Mouse (Mus musculus) intestine, embryonic 16.5 days (tissue): Measurements from ENCODE around the gene Tlr9. TPM values are rescaled to one million over a fixed set of nuclear protein-coding genes. Genes with fewer than 3 reads are reported as not detected.
A peak's percentile ranks its signal among the peaks of the same experiment; 100 is the strongest.

Experiments used
- ATAC-seq: fragments of 200-750 bp; cut with Nextera tagmentation; 2 replicates; pipeline ENCODE4 v1.8.0; 2017; ENCODE audit warnings: moderate TSS enrichment, moderate library complexity
- H3K27ac ChIP-seq: fragments of 300-500 bp; sonication (generic); 2 replicates; pipeline ENCODE4 v1.5.1; 2014; ENCODE audit warnings: mild to moderate bottlenecking, low read length
- H3K27me3 ChIP-seq: fragments of 300-500 bp; sonication (generic); replicated peaks from 2 replicates; pipeline ENCODE4 v1.6.1; 2014; ENCODE audit warnings: low read length, control low read depth, mixed read lengths; ENCODE audit not compliant: control insufficient read depth, insufficient read depth
- H3K36me3 ChIP-seq: fragments of 300-500 bp; sonication (generic); 2 replicates; pipeline ENCODE4 v1.6.1; 2014; ENCODE audit warnings: low read length, control low read depth; ENCODE audit not compliant: control insufficient read depth, insufficient read depth
- H3K4me1 ChIP-seq: fragments of 300-500 bp; sonication (generic); 2 replicates; pipeline ENCODE4 v1.6.1; 2014; ENCODE audit warnings: low read length, control low read depth, mixed read lengths; ENCODE audit not compliant: control insufficient read depth, insufficient read depth
- H3K4me2 ChIP-seq: fragments of 300-500 bp; sonication (generic); 2 replicates; pipeline ENCODE4 v1.6.1; 2014; ENCODE audit warnings: low read depth, low read length, control low read depth
- H3K4me3 ChIP-seq: fragments of 300-500 bp; sonication (generic); 2 replicates; pipeline ENCODE4 v1.5.1; 2014; ENCODE audit warnings: mild to moderate bottlenecking, low read length
- H3K9ac ChIP-seq: fragments of 300-500 bp; sonication (generic); 2 replicates; pipeline ENCODE4 v1.6.1; 2014; ENCODE audit warnings: low read depth, low read length
- H3K9me3 ChIP-seq: fragments of 300-500 bp; sonication (generic); 2 replicates; pipeline ENCODE4 v1.6.1; 2016; ENCODE audit warnings: low read length, control low read depth; ENCODE audit not compliant: control insufficient read depth
- WGBS: fragments of 180-500 bp; shearing (Covaris S2); extraction: QIAGEN DNeasy Blood & Tissue Kit; methylation state at CpG from one replicate; pipeline ENCODE4 v1.1.7; 2014; 5-methylcytosine and 5-hydroxymethylcytosine counted together
- polyA plus RNA-seq: library from polyadenylated mRNA; unstranded; fragments of >200 nt; fragmentation: Nextera tagmentation; extraction: Ambion mirVana; gene quantifications from 2 replicates; pipeline ENCODE4 v1.2.1, GENCODE M21; 2015

The Tlr9 gene
- polyA plus RNA-seq, 1 experiment from 2014 or later = 0.04 TPM

DNA sequence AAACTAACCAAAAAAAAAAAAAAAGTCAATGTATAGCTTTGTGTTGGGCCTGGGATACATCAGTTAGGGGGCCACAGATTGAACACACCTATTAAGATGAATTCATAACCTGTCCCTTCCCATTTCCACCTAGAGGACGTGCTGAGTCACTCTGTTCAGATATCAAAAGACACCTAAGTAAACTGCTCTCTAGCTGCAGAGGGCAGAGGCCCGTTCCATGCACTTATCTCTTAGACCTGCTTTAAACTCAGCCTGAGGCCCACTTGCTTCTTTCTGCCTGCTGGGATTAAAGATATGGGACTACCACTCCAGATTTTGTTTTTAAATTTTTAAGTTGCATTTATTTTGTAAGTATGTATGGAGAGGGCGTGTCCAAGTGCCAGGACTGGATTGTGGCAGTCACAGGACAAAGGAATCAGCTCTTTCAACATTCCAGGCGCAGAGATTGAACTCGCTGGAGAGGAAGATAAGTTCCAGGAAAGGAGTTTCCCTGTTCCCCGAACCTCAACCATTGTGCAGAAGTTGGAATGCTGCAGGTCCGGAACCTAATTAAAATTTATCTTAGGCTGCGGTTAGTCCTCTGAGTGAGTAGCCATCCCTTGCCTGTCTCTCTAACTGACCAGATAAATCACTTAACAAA lies 5.5 kb downstream of the Tlr9 start:
- peaks cover 2% of the 10 kb centered on the region; the same call in 1 of the 2 replicates for H3K36me3 ChIP-seq
- H3K4me1 ChIP-seq = peaks cover 22% of the 10 kb centered on the region
- WGBS = 53% methylated on average over 8 of the region's 8 CpGs
- H3K4me2 ChIP-seq = no peak overlapping the region
- no peak overlapping the region for H3K4me3 ChIP-seq
- ATAC-seq = peak; percentile 58
- H3K27ac ChIP-seq = peak overlapping the region; percentile 9; the same call in 1 of the 2 replicates
- no peaks in the 10 kb centered on the region for H3K9me3 ChIP-seq
- no peaks in the 10 kb centered on the region; the same call in 1 of the 2 replicates for H3K27me3 ChIP-seq
- no peak overlapping the region for H3K9ac ChIP-seq

DNA sequence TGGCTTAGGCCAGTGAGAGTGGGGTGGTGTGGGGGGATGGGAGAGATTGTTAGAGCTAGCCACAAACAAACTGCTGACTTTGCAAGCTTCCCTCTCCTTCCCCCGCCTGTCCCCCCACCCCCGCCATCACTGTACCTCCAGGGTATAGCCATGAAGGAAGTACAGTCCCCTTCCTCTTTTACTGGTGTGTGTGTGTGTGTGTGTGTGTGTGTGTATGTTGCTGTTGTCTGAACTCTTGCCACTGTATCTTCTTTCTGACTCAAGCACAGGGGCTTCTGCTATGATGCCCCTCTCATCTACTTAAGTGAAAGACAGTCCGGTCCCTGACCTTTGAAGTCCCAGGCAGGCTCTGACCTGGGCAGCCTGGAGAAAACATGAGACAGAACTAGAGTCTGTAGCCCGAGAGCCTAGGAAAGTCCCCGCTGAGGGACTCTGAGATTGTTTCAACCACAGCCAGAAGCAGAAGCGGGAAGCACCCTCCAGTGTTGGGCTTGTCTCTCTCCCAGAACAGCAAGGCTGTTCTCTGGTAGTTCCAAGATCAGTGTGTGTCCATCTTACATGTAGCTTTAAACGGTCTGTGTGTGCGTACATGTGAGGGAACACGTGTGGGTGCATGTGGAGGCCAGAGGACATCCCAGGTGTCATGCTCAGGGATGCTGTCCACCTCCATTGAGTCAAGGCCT lies 7.8 kb downstream of the Tlr9 start:
- no peak overlapping the region for H3K9ac ChIP-seq
- ATAC-seq = no peak
- no peaks in the 10 kb centered on the region; the same call in 1 of the 2 replicates for H3K27me3 ChIP-seq
- 79% methylated on average over 9 of the region's 9 CpGs for WGBS
- H3K4me2 ChIP-seq = no peak overlapping the region
- H3K36me3 ChIP-seq = peaks cover 8% of the 10 kb centered on the region
- no peaks in the 10 kb centered on the region for H3K9me3 ChIP-seq
- peaks cover 22% of the 10 kb centered on the region for H3K4me1 ChIP-seq
- H3K27ac ChIP-seq = no peak overlapping the region
- H3K4me3 ChIP-seq = no peak overlapping the region

DNA sequence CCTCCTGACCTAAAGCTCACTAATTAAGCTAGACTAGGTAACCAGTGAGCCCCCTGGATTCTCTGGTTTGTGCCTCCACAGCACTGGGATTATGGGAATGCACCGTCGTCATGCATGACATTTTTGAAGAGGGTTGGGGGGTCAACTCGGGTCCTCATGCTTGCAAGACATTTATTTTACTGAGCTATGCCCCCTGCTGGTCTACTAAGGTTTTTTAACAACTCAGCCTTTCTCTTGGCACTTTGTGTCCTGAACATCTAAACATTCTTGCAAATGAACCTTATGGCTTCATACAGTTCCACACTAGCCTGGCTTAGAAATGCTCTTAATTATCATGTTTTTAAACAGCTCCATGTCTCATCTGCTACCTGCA lies 8.3 kb downstream of the Tlr9 start:
- no peak overlapping the region for H3K4me2 ChIP-seq
- H3K9ac ChIP-seq = no peak overlapping the region
- peaks cover 19% of the 10 kb centered on the region for H3K4me1 ChIP-seq
- H3K36me3 ChIP-seq = peaks cover 8% of the 10 kb centered on the region
- 48% methylated on average over 3 of the region's 3 CpGs for WGBS
- H3K27ac ChIP-seq = no peak overlapping the region
- no peaks in the 10 kb centered on the region; the same call in 1 of the 2 replicates for H3K27me3 ChIP-seq
- no peak overlapping the region for H3K4me3 ChIP-seq
- H3K9me3 ChIP-seq = no peaks in the 10 kb centered on the region
- no peak for ATAC-seq

DNA sequence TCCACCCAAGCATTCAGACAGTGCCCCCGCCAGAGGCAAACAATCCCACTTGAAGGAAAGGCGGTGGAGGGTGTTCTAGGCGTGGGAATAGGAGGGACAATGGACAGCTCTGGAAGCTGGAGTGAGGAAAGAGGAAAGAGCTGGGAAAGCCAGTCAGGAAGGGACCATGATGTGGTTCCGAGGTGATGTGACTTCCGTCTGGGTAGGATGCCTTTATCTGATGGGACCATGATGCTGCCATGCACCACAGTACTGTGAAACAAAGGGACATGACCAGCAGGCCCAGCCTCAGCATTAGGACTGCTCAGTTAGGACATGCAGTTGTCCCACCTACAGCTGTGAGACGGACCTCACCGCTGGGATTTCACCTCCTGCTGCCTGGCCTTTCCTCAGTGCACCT lies 8.8 kb downstream of the Tlr9 start:
- Histone ChIP-seq H3K4me3 (no peak overlapping the region), H3K9ac (no peak overlapping the region), H3K4me2 (no peak overlapping the region), H3K36me3 (peaks cover 11% of the 10 kb centered on the region), H3K9me3 (no peaks in the 10 kb centered on the region), H3K4me1 (peaks cover 14% of the 10 kb centered on the region), H3K27me3 (no peaks in the 10 kb centered on the region), H3K27ac (no peak overlapping the region)
- WGBS = 84% methylated on average over 7 of the region's 7 CpGs
- no peak for ATAC-seq

DNA sequence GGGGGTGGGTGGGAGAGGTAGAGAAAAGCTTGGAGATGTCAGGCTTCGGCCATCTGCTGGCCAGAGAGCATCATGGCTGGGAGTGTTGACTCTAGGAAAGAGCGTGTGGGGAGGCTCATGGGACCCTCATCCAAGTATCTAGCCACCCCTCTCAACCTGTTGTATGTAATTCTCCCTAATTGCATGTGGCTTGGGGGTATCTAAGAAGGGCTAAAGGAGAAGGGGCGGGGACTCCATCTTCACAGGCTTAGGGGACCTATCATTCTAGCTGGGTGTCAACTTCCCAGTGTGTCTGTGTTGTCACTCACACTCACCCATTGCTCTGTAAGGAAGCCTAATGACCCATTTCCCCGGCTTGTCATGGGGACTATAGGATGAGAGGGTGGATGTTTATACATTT lies 9.4 kb downstream of the Tlr9 start:
- H3K27me3 ChIP-seq = no peaks in the 10 kb centered on the region
- H3K9ac ChIP-seq = no peak overlapping the region
- WGBS = 83% methylated on average over 4 of the region's 4 CpGs
- H3K4me3 ChIP-seq = no peak overlapping the region
- no peak overlapping the region for H3K27ac ChIP-seq
- H3K36me3 ChIP-seq = peaks cover 13% of the 10 kb centered on the region
- no peaks in the 10 kb centered on the region for H3K9me3 ChIP-seq
- no peak overlapping the region for H3K4me2 ChIP-seq
- ATAC-seq = no peak
- H3K4me1 ChIP-seq = peaks cover 10% of the 10 kb centered on the region; the same call in 1 of the 2 replicates

DNA sequence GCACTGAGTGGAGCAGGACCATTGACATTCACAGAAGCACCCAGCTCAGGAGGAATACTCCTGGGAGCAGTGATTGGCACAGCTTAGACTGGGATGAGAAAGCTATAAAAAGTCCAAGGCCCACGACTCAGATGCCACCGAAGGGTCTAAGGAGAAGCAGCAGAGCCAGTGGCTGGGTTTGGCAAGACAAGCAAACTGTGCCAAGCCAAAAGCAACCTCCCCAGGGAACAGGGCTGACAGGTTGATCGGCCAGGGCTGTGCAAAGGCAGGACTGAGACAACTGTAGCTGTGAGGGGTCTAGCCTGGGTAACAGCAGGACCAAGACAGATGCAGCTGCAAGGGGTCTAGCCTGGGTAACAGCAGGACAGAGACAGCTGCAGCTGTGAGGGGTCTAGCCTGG lies 10.6 kb downstream of the Tlr9 start:
- Histone ChIP-seq H3K4me3 (no peak overlapping the region), H3K9me3 (no peaks in the 10 kb centered on the region), H3K4me2 (no peak overlapping the region), H3K4me1 (0 out of 2 replicates have a peak, but pooled peaks cover 2% of the 10 kb centered on the region), H3K27me3 (no peaks in the 10 kb centered on the region), H3K9ac (no peak overlapping the region), H3K36me3 (peaks cover 16% of the 10 kb centered on the region), H3K27ac (no peak overlapping the region)
- WGBS = 88% methylated on average over 3 of the region's 3 CpGs
- ATAC-seq = no peak

DNA sequence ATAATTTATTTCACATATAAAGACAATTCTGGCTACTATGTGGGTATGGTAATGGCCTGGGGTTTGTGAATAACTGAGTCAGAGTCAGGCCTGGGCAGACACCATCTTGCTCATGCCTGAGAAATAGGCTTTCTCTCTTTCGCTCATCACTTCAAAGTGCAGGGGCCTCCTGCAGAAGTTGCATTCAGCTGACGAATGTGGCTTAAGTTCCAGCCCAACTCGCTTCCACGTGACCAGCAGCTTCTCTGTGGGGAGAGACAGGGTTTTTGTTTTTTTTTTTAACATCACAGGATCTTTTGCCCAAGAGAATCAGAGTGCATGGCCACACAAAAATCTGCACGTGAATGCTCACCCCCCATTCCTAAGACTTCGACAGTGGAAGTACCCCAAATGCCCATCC lies 11.6 kb downstream of the Tlr9 start:
- ATAC-seq = no peak
- Histone ChIP-seq H3K27me3 (no peaks in the 10 kb centered on the region), H3K27ac (no peak overlapping the region), H3K36me3 (peaks cover 21% of the 10 kb centered on the region), H3K9me3 (no peaks in the 10 kb centered on the region), H3K4me3 (no peak overlapping the region), H3K4me1 (no peaks in the 10 kb centered on the region), H3K9ac (no peak overlapping the region), H3K4me2 (no peak overlapping the region)
- WGBS = 81% methylated on average over 6 of the region's 6 CpGs

DNA sequence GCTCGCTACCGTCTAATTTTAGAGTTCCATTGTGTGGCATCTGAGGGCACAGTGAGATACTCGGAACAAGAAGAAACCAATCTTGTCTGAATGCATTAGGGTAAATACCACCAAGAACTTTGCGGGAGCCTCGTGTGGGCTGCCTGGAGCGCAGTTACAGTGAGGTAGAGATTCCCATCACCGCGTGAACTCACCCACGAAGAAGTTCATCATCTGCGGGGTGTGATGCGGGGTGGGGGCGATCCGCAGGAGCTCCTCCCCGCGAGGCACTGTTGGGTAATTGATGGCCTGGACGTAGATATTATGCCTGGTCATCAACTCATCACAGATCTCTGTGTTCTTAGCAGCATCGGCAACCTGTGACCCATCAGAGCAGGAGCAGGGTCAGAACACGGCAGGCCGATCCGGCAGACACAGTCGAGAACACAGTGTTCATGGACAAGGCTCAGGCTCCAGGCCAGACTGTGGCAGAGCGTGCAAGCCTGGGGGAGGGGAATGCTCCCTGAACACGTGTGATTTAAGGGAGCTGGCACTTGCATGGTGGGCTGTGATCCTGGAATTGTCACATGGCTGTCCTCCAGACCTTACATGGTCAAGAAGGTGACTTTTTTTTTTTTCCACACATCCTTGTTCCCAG lies 12.9 kb downstream of the Tlr9 start:
- Histone ChIP-seq H3K36me3 (peaks cover 22% of the 10 kb centered on the region), H3K27me3 (no peaks in the 10 kb centered on the region), H3K9me3 (no peaks in the 10 kb centered on the region), H3K4me2 (no peak overlapping the region), H3K4me1 (no peaks in the 10 kb centered on the region), H3K4me3 (no peak overlapping the region), H3K27ac (no peak overlapping the region), H3K9ac (no peak overlapping the region)
- no peak for ATAC-seq
- 90% methylated on average over 23 of the region's 23 CpGs for WGBS

DNA sequence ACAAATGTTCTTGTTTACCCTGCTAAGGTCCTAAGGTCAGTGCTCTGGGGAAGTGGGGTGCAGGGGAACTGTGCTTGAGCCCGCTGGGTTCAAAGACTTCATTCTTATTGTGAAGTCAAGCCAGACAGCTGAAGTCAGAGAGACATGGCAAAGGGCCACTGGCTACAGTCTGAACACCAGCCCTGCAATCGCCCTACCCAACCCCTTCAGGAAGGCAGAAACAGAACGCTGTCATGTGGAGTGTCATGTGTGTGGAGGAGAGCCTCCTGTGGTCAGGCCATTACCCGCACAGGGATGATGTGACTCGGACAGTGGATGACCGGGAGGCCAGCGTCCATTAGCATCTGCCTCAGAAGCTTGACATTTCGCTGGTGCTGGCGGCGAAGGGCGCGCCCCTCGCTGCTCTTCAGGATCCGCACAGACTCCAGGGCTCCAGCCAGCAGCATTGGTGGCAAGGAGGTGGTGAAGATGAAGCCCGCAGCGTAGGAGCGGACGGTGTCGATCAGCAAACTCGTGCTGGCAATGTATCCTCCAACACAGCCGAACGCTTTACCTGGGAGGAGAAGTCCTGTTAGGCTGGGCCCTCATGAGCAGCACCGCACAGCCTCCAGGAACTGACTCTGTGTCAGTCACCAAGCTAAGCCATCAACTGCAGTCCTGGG lies 13.9 kb downstream of the Tlr9 start:
- WGBS = 93% methylated on average over 23 of the region's 23 CpGs
- H3K36me3 ChIP-seq = peaks cover 25% of the 10 kb centered on the region
- no peak overlapping the region for H3K4me2 ChIP-seq
- H3K27me3 ChIP-seq = no peaks in the 10 kb centered on the region
- no peak overlapping the region for H3K27ac ChIP-seq
- H3K4me3 ChIP-seq = no peak overlapping the region
- no peak overlapping the region for H3K9ac ChIP-seq
- no peaks in the 10 kb centered on the region for H3K9me3 ChIP-seq
- H3K4me1 ChIP-seq = no peaks in the 10 kb centered on the region
- no peak for ATAC-seq
